Mouse (Mus musculus): ENCODE measurements around the gene Tmc3.

- TF ChIP-seq POLR2A (IDR thresholded peaks at IDR 0.05; ENCODE audit: borderline replicate concordance, control insufficient read depth, low read depth, low read length) (no peak), CTCF (IDR thresholded peaks at IDR 0.05; ENCODE audit: control insufficient read depth, insufficient read depth, low read length) (no peak)
Observed at GRCm38 (mm10) chr7:83565976-83566375, 18.8 kb upstream of the Tmc3 start.

Measured in bone marrow, adult 2 months (tissue).